Mouse (Mus musculus): ENCODE data around the gene Otub1.

Gene Otub1

GRCm38 (mm10) chr19:7178841-7179452 is 27.2 kb downstream of the Otub1 start:
- intact Hi-C loops (cut with DNase I), result no loop called here

- intact Hi-C loops (cut with DNase I), result no loop called here
Observed at GRCm38 (mm10) chr19:7177804-7178511, 28.2 kb downstream of the Otub1 start.

DNA sequence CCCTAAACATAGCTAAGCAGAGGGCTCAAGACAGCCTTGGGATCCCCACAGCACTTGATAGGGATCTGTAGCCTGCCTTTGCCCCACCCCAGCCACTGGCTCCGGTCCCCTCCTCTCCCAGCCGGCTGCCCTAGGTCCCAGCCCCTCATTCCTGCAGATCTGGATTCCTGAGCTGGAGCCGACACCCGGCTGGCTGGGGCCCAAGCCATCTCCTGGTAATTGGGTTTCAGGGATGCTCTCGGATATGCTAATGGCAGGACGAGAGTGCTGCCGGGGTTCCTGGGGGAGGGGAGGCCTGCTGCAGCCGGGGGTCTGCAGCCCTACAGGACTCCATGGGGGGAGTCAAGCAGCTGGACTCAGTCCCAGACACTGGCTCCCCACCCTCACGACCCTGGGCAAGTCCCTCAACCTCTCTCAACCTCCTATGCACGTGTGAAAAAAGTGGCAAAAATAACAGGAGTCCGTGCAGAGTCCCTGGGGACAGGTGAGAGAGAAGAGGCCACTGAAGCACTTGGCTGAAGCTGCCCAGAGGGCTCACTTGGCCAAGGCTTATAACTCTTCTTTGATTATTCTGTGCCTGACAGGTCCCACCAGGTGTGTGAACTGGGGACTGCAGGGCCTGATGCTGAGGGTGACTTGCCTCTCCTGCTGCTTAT is 29.9 kb downstream of the Otub1 start:
- intact Hi-C loops (cut with DNase I), result no loop called here

DNA sequence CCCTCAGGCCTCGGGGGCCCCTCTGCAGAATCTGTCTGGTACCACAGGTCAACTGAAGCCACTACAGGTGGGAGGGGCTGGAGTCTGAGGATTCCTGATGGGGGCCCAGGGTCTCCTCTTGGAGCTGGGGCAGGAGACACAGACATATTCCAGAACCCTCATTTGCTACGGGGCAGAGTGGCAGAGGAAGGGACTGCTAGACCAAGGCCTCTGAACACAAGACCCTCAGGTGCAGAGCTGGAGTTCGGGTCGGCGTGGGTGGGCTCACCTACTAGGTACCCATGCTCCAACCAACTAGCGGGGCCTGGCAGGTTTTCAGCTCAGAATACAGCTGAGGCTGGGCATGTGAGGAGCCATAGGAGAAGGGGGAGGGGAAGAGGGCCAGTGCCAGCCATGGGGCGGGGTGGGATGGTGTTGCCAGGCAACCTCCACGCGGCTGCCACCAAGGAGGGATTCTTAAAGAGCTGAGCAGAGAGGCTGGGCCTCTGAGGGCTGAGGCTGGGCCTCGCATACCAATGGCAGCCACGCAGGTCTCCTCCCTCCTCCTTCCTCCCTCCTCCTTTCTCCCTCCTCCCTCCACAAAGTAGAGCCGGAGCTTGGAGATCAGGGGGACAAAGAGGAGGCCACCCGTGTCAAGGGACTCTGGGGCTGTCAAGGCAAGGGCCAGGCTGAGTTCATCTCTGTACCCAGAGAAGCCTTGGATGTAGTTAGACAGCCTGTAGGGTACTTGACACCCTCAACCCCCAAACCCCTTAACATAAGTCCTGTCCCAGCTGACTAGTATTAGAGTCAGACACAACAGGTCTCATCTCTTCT is 33.9 kb downstream of the Otub1 start:
- intact Hi-C loops (cut with DNase I), result no loop called here

GRCm38 (mm10) chr19:7171447-7171846 is 34.7 kb downstream of the Otub1 start:
- intact Hi-C loops (cut with DNase I), result no loop called here

DNA sequence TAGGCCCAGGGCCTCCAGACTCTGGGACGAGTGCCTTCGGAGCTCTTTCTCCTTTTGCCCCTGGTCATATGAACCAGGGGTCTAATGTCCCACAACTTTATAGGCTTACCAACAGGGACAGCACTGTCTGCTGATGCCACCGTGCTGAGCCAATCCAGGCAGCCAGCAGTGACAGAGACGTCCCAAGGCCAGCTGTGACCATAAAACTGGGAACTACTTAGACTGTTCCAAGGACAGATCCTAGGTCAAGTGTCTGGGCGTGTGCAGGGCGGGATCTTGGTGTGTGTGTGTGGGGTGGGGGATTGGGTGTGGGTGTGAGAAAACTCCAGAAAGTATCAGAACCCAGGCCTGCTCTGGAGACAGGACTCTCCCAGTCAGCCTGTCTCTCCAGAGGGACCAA is 35.2 kb downstream of the Otub1 start:
- intact Hi-C loops (cut with DNase I), result no loop called here

- intact Hi-C loops (cut with DNase I), result no loop called here
Observed at GRCm38 (mm10) chr19:7168423-7168822, 37.7 kb downstream of the Otub1 start.

DNA sequence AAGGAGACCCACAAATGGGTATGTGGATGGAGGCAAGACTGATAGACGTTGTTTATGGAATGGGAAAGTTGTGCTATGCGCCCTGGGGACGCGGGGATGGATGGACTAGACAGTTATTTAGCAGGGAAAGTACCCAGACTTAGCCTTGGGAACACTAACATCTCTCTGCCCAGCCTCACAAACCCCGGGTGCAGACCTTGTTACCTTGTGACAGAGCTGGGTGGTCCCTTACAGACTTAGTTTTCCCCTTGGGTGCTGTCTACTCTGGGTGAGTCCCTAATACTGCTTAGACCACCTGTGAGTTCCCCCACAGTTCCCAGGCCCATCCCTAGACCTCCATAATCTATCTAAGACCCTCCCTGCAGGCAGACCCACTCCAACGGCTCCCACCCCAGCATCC is 39.3 kb downstream of the Otub1 start:
- intact Hi-C loops (cut with DNase I), result no loop called here

DNA sequence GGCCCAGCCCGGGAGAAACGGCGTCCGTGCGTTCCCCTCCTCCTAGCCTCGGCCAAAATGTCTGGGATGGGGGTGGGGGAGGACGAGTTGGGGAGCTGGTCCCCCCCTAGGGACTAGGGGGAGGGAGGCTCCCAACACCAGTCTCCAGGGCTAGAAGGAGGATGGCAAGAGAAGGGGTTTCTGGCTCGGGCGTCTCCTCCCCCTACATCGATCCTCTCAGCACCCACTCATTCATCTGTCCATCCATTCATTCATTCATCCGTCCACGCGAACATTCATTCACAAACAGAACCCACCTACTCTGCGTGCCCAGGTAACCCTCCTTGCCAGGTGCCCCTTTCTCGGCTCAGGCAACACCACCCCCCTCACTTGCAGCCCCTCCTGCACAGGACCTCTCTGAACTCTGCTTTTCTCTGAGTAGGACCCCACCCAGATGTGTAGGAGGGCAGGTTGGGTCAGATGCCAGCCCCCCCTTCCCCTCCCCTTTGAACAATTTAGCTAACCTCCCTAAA is 39.9 kb downstream of the Otub1 start:
- intact Hi-C loops (cut with DNase I), result no loop called here

GRCm38 (mm10) chr19:7165509-7166199 is 40.5 kb downstream of the Otub1 start:
- intact Hi-C loops (cut with DNase I), result no loop called here

DNA sequence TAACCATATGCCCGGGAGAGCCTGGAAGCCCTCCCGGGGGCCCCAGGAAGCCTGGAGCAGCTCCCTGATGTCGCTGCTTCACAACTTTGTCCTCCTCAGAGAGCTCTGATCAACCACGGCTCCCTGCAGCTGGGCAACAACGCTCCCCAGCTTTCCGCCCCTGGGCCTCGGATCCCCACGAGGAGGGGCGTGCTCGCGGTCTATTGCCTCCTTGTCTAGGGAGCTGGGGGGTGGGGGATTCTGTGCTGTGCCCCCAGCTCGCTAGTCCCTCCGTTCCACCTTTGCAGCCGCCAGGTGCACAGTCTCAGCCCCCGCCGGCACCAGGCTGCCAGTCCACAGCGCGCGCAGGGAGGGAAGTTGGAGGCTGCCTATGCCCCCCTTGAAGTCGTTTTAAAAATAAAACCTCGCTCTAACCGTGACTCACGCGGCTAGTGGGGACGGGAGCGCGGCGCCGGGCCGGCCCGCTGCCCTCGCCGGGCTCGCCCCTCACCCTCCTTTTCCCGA is 41.2 kb downstream of the Otub1 start:
- intact Hi-C loops (cut with DNase I), result no loop called here

GRCm38 (mm10) chr19:7164238-7164637 is 41.9 kb downstream of the Otub1 start:
- intact Hi-C loops (cut with DNase I), result no loop called here

- intact Hi-C loops (cut with DNase I), result no loop called here
Observed at GRCm38 (mm10) chr19:7161064-7161463, 45.1 kb downstream of the Otub1 start.

DNA sequence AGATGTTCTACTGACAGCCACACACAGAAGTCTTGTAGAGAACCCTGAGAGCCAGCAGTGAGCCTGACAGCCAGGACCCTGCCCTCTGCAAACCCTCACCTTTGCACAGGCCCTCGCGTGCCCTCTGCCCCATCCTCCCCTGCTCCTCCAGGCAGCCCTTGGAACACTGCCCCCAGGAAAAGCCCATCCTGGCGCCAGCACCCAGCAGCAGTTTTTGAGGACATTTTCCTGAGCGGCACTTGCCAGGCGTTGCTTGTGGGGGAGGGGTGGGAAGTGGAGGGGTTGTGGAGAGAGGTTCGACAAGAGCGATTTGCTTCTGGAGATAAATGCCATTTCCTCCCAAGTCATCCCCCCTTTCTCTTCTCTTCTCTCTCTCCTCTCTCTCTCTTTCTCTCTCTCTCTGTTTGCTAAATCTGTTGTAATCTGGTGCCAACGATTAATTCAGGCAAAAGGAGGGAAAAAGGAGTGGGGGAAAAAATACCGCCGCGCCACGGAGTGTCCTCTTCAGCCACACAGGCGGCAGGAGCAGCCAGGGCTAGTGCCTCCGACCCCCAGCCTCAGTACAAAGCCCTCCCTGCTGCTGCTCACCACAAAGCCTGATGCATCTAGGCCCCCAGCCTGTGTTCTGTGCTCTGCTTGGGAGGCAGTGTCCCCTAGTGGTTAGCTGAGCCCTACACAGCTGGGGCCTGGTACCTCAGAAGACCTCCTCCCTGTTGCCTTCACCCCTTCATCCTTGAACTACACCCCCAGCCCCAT is 45.8 kb downstream of the Otub1 start:
- intact Hi-C loops (cut with DNase I), result no loop called here

- intact Hi-C loops (cut with DNase I), result no loop called here
Observed at GRCm38 (mm10) chr19:7157734-7158133, 48.4 kb downstream of the Otub1 start.

- intact Hi-C loops (cut with DNase I), result no loop called here
Observed at GRCm38 (mm10) chr19:7155196-7155595, 50.9 kb downstream of the Otub1 start.

- intact Hi-C loops (cut with DNase I), result no loop called here
Observed at GRCm38 (mm10) chr19:7153232-7153631, 52.9 kb downstream of the Otub1 start.

GRCm38 (mm10) chr19:7151927-7152653 is 54.0 kb downstream of the Otub1 start:
- intact Hi-C loops (cut with DNase I), result no loop called here

GRCm38 (mm10) chr19:7151300-7151926 is 54.7 kb downstream of the Otub1 start:
- intact Hi-C loops (cut with DNase I), result no loop called here
